Mouse (Mus musculus): ENCODE results near the gene Smoc2.

DNA sequence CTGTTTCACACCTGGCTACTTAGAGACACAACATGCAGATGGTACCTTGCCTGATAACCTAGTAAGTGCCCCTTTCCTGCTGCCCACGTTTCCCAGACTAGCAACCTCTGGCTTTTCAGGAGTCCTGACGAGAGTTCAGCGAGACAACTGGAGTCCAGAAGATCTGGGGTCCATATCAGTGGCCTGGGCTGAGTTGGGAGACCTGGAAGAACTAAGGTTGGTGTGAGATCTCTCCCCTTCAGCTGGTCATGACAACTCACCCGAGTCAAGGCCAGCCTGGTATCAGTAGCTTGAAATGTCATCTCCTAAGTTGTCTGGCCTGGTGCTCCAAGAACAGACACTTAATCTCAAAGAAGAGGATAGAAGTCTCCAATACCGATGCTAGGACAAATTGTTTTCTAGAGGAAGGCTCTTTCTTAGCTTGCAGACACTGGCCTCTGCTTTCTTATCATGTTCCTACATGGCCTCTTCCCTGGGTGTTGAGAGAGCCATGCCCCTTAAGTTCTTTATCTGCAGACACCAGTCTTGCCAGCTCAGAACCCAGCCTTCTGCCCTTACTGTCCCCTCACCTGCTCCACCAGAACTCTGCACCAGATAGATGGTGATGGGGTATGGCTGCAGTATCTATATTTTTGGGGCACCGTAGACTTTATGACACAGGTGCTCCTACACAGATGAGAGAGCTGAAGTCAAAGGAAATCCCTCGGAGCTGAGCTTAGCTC lies 21.3 kb upstream of the Smoc2 start:
- TF ChIP-seq POLR2AphosphoS5 (IDR thresholded peaks at IDR 0.05; ENCODE audit: borderline replicate concordance, low read depth, low read length): no peak
- TF ChIP-seq TBP (IDR thresholded peaks at IDR 0.05; ENCODE audit: low read depth, low read length): no peak
- TF ChIP-seq EP300 (IDR thresholded peaks at IDR 0.05; ENCODE audit: low read depth in 1 of 2, low read length in 2 of 2): no peak

Data from MEL (cell line).